Mouse (Mus musculus) left cerebral cortex, postnatal 14 days (tissue): ENCODE results near the gene Rnf111. TPM values are rescaled to one million over a fixed set of nuclear protein-coding genes. Genes with fewer than 3 reads are reported as not detected.

ENCODE experiments used
- microRNA-seq, 2 experiments: library from miRNA; unstranded; fragments of <30 nt; microRNA quantifications; one replicate each; pipeline ENCODE4 v1.2.0; 2022
- total RNA-seq, 2 experiments: library from RNA; stranded (reverse); gene quantifications; 2 replicates each; pipeline ENCODE4 v1.2.3; 2021

Gene Rnf111
- total RNA-seq, 2 experiments from 2014 or later = 39.7 to 40.3 TPM

Small RNA genes within 50 kb of the gene (microRNA-seq; reads per million reads assigned to microRNA genes)
- 0.67 to 1.6 reads per million in 2 experiments for gene Mir5626

Other genes starting within 250 kb of the Rnf111 start
- 1 to 10 TPM; 1.3 to 2.3 TPM for gene Ccnb2, start 82.2 kb downstream of the Rnf111 start, total RNA-seq
- 10 to 100 TPM; 38.8 to 43.1 TPM for gene Sltm, start 39.0 kb upstream of the Rnf111 start, total RNA-seq
- 1 to 10 TPM; 1.7 to 1.9 TPM for gene Gm10642, start 152.5 kb upstream of the Rnf111 start, total RNA-seq
- 10 to 100 TPM; 32.9 to 36.2 TPM for gene Mindy2, start 153.4 kb upstream of the Rnf111 start, total RNA-seq
- gene Adam10, start 175.3 kb upstream of the Rnf111 start, total RNA-seq = 10 to 100 TPM; 77.5 to 83.3 TPM